Mouse (Mus musculus) ZHBTc4 (cell line): Measurements from ENCODE around the gene Lonrf2.

ENCODE experiments used
- DNase-seq: peaks from one replicate; pipeline ENCODE4 v3.0.0-alpha.2; 2011; ENCODE audit warnings: low read depth, low spot score

Lonrf2 gene

DNA sequence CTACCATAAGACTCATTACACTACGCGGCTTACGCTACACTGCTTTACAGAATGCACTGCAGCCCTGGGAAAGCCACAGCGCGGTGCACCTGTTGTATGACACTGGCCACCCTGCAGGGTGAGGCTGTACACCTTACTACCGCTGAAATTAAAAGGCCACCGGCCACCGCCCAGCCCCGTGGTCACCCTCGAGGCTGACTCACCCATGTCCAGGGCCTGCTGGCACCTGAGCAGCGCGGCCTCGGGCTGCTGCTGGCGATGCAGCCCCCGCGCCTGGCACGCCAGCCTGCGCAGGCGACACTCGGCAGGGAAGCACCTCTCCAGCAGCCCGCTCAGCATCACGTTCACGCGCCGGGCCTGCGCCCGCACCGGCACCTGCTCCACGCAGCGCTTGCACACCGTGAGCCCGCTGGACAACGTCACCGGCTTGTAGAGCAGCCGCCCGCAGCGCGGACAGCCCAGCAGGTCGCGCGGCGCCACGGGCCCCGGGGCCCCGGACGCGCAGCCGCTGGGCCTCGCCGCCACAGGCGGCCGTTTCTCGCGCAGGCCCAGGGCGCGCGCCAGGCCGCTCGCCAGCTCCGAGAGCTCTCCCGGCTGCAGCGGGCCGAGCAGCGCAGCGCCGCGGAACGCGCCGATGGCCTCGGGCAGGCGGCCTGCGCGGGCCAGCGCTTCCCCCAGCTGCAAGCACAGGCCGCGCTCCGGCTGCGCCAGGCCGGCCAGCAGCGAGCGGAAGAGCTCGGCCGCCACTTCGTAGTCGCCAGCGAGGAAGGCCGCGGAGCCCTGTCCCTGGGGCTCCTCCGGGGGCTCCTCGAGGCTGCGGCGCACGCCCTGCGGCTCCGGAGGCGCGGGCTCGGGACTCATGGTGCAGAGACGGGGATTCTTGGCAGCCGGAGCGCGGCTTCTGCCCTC, 689 bp downstream of the Lonrf2 start:
- peak; percentile 67 for DNase-seq

- peak; percentile 64 for DNase-seq
Measured at GRCm38 (mm10) chr1:38834899-38835298, 1.6 kb downstream of the Lonrf2 start.

- peak; percentile 16 for DNase-seq
Measured at GRCm38 (mm10) chr1:38824926-38825325, 11.6 kb downstream of the Lonrf2 start.

GRCm38 (mm10) chr1:38823851-38824250, 12.7 kb downstream of the Lonrf2 start:
- peak; percentile 95 for DNase-seq

GRCm38 (mm10) chr1:38819691-38820090, 16.8 kb downstream of the Lonrf2 start:
- DNase-seq, result no peak

DNA sequence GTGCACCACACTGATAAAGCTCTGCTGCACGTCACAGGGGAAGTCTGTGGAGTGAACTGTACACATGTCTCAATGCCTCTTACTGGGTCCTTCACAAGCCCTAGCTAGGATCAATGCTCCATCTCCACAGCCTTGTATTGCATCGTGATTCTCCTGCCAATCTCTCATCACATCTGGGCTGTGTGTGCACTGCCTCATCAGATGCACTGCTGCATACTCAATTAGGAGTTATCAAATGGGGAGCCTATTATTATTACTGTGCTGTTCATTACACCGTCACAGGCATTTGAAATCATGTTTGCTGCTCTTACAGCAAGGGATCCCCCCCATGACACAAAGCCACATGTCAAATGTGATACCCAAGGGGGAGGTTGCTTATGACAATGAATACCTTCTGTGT, 18.8 kb downstream of the Lonrf2 start:
- DNase-seq, result no peak

DNA sequence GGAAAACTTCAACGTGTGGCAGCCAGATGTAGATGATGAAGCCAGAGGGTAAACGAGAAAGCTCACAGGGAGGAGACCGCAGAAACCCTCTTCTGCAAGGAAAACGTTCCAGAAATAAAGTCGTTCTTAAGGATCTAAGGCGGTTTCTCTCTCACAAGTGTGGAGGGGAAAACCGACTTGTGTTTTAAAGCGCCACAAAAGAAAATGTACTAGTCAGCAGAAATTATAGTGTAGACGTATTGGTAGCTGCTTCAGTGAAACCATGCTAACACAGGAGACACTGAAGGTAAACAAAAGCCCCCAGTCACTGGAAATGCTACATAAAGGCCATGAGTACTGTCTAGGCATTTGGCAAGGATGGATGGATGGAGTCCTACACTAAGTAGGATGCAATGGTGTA, 19.2 kb downstream of the Lonrf2 start:
- no peak for DNase-seq

- no peak for DNase-seq
Measured at GRCm38 (mm10) chr1:38816306-38816705, 20.2 kb downstream of the Lonrf2 start.

- no peak for DNase-seq
Measured at GRCm38 (mm10) chr1:38807121-38807520, 29.4 kb downstream of the Lonrf2 start.

DNA sequence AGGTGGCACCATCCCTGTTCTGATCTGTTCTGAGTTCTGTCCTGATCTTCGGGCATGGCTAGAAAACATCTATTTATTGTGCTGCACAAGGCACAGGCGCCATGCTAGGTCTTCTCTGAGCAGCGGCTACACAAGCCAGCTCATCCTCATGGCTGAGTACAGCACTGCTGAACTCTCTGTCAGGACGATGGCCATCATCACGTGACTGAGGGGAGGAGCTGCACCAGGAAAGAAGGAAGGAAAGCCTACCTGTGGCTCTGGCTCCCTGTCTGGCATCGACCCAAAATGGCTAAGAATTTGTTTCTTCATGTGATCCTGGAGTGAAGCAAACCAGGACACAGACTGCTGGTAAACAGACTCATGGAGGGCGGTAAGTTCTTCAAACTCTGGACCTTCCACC, 36.1 kb downstream of the Lonrf2 start:
- DNase-seq, result peak; percentile 61

DNA sequence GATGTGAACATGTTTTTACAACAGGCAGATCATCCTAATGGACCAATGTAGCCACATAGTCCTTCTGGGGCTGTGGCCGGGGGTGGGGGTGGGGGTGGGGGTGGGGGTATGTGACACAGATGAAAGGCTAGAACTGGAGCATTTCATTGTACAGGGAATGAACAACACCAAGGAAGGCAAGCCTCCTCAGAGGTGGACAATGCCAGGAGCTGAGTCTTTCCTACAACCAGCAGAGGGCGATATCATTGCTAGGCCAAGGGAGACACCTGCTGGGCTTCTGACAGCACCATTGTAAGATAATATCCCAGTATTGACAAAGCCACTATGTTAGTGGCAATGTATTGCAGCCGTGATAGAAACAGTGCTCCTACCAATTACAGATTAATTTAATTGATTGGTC, 37.2 kb downstream of the Lonrf2 start:
- DNase-seq, result peak; percentile 76

DNA sequence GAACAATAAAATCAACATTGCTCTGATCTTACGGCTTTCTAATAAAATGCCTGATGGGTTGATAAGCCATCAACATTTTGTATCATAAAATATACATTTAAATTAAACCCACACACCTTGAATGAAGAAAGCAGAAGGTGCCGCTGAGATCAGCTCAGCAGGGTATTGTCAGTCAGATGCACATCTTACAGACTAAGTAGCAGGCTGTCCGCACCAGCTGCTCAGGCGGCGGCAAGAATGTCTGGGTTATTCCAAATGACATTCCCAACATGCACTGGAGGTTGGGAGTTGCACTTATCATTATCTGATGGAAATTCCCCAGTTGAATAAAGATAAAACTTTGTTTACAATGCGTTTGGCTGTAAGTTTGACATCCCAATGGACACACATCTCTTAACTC, 39.6 kb downstream of the Lonrf2 start:
- peak; percentile 84 for DNase-seq

GRCm38 (mm10) chr1:38795496-38795895, 41.0 kb downstream of the Lonrf2 start:
- peak; percentile 56 for DNase-seq

- DNase-seq, result no peak
Measured at GRCm38 (mm10) chr1:38791016-38791810, 45.3 kb downstream of the Lonrf2 start.

- DNase-seq, result no peak
Measured at GRCm38 (mm10) chr1:38789988-38790602, 46.4 kb downstream of the Lonrf2 start.

- DNase-seq, result peak; percentile 63
Measured at GRCm38 (mm10) chr1:38788904-38789303, 47.6 kb downstream of the Lonrf2 start.

DNA sequence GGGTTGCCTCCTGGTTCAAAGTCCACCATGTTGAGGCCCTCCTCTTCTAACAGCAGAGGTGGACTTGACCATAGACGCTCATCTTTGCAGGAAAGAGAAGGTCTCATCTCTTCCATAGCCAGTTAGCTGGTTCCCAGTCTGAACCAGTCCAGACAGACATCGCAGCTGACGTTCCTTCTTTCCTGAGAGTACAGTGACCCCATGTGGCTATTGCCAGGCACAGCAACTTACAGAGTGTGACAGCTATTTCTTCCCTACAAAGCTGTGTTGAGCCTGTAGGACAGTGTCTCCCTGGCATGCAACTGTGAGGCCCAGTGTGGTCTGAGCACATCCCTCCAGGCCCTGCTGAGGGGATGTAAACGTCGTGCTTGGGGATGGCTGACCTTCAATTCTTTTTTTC, 49.1 kb downstream of the Lonrf2 start:
- DNase-seq, result peak; percentile 80

DNA sequence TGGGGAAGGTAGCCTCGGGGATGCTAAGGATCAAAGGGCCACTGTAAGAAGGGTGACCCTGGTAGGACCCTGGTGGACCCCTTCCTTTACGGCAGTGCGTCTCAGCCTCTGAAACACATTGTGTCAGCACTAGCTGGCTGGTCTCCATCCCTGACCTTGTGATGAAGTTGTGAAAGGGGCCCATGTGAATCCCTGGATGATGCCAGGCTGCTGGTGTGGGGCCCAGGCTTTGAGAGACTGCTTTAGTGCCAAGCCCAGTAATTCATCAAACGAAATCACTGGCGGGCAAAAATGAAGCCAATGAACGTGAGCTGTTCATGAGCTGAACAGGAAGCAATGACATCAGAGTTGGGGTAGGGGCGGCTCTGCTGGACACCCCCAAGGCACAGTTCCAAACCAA, 50.2 kb downstream of the Lonrf2 start:
- DNase-seq, result no peak

GRCm38 (mm10) chr1:38778271-38778670, 58.2 kb downstream of the Lonrf2 start:
- peak; percentile 46 for DNase-seq

DNA sequence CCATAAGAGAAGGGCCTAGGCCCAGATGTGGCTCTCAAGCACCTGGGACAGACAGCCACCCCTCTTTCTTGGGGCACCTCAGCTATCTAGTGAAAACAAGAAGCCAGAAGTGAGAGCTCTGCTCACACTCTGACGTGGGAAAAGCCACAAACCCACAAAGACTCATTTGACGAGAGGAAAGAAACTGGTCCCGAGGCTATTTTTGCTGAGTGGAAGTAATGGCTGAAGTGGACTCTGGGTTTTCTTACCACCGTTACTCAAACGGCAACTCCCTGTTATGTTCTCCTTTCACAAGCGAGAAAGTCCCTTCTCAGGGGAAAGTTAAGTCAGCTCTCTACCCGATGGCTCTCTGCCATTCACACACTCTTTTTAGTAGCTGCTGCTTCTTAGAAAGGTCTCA, 59.0 kb downstream of the Lonrf2 start:
- no peak for DNase-seq

DNA sequence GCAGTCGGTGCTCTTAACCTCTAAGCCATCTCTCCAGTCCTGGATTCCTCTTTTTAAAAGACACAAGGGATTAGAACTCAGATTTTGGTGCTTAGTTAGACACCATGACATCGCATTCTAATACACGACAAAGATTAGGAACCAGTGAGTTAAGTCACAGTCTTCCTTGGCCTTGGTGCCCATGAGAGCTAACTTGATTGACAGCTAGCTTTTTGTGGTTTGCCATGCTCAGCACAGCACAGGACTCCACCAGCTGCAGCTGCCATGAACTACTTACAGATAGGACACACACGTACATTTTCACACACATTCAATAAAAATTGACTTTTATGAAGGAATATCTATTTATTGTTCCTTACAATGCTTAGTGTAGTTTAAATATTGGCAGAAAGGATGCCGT, 60.8 kb downstream of the Lonrf2 start:
- DNase-seq, result no peak

DNA sequence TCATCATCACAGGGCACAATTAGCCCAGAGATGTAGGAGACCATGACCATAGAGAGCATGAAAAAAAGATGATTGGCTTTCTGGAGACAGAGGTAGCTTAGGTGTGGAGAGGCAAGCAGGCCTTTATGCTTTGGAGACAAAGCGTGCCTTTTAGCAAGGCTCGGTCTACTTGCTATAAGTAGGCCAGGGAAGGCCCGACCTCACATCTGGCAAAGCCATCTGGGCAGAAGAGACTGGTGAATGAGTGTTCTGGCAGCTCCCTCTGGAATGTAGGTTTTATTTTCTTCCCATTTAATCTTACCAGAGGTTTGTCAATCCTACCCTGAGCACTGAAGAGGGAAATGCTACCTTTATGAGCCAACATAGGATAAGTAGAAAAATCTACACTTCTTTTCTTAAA, 65.8 kb downstream of the Lonrf2 start:
- DNase-seq, result no peak
